Mouse (Mus musculus) inflammation-experienced regulatory T-cells, adult 6 months (primary cell): Measurements from ENCODE around the gene Ilf2. TPM values are rescaled to one million over a fixed set of nuclear protein-coding genes. Genes with fewer than 3 reads are reported as not detected.

ENCODE experiments used
- ATAC-seq: one replicate; pipeline ENCODE4 v1.8.0; 2017
- polyA plus RNA-seq, 3 experiments: library from polyadenylated mRNA; unstranded; fragments of 100-300 nt; shearing (Covaris generic); gene quantifications; one replicate each; pipeline ENCODE4 v1.2.1; 2017

Gene Ilf2
- polyA plus RNA-seq, 3 experiments from 2014 or later: 107 to 118 (median 118) TPM

- ATAC-seq: no peak
These were observed 11.3 kb upstream of the Ilf2 start for GRCm38 (mm10) chr3:90464552-90465080.

GRCm38 (mm10) chr3:90465081-90465685, 10.7 kb upstream of the Ilf2 start:
- peak; percentile 14 for ATAC-seq

DNA sequence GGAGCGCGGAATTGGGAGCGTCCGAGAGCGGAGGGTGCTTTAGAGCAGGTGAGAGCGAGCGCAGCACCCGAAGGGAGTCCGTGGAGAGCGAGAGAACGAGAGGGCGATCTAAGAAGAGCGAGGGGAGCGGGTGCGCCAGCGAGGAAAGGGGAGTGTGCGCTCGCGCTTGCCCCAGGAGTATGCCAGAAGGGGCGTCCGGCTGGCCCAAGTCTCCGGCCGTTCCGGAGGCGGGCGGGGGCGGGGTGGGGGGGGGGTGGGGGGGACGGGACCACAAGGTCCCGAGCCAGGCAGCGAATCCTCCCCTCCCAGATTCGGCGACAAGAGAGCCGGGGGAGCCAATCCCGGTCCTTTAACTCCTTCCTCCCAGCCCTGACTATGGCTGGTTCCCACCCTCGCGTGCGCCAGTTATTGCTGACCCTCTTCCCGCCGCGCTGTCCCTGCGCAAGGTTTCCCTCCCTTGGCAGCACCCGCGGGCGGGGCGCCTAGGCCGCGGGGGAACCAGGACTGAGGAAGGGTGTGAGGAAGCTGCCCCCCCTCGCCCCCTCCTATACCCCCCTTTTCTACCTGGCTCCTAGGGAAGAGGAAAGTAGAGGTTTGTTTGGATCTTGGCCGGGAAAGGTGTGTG, 10.1 kb upstream of the Ilf2 start, which contains the start of gene Npr1:
TSS of gene Npr1 (minus strand) at position 181 of the 625 bp plus-strand sequence.
- ATAC-seq: peak; percentile 32

GRCm38 (mm10) chr3:90466311-90466766, 9.6 kb upstream of the Ilf2 start:
- no peak for ATAC-seq

DNA sequence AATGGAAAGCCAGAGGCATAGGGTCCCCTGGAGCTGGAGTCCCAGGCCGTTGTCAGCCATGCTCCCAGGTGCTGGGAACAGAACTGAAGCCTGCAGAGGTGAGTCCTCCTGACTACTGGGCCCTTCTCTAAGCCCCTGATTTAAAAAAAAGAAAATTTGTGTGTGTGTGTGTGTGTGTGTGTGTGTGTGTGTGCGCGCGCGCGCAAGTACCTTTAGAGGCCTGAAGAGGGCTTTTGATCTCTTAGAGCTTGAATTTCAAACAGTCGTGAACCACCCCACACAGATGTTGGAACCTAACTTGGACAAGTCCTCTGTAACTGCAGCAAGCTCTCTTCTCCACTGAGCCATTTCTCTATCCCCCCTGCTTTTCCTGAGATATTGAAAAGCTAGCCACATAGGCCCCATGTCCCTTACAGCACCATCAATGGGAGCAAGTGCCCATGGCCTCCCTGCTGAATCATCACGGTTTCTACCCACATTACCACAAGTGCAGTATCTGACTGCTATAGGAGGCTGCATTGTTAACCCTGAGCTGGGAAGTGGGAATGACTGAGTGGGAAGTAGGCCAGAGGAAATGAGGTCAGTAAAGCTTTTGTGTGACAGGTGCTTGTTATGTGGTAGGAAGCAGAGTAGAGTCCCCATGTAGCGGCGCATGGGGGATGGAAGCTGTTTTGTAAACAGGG, 8.2 kb upstream of the Ilf2 start:
- no peak for ATAC-seq

GRCm38 (mm10) chr3:90472213-90472612, 3.7 kb upstream of the Ilf2 start:
- ATAC-seq: peak; percentile 56

GRCm38 (mm10) chr3:90475151-90475830, 635 bp upstream of the Ilf2 start:
- peak; percentile 5 for ATAC-seq

GRCm38 (mm10) chr3:90486998-90487397, 11.1 kb downstream of the Ilf2 start:
- no peak for ATAC-seq

DNA sequence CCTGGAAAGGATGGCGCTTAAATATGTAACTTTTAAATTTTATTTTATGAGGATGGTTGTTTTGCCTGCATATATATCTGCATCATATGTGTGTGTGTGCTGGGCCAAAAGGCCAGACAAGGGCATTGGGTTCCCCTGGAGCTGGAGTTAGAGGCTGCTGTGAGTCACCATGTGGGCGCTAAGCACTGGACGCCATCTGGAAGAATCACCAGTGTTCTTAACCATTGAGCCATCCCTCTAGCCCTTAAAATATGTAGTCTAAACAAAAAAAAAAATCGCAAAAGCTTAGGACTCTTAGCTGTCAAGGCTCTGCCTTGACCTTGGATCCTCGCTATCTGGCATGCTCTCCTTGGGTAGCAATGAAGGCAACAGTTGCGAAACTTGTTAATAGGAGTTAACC, 12.7 kb downstream of the Ilf2 start:
- ATAC-seq: no peak

DNA sequence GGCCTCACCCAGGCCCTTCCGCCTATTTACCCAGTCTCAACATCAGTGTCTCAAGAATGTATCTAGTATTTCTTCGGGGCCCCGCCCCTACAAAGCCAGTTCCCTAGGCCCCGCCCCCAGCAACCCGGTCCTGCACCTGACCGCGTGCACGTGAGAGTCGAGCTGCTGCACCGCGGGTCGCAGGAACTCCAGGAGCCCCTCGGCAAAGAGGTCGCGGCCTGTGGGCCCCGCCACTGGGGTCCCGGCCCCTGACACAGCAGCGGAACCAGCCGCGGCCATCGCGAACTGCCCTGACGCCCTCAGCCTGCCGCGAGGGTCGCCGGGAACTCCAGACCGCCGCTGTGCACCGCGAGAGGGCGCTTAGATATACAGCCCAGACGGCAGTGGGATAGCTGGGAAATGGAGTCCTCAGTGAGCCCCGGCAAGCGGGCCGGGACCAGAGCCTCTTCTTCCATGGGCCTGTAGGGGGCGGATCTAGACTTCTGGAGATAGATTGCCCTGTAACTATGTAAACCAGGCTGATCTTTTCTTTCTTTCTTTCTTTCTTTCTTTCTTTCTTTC, 14.8 kb downstream of the Ilf2 start, which contains the start of gene Snapin:
TSS of gene Snapin (minus strand) at position 338 of the 561 bp plus-strand sequence.
- ATAC-seq: peak; percentile 97

DNA sequence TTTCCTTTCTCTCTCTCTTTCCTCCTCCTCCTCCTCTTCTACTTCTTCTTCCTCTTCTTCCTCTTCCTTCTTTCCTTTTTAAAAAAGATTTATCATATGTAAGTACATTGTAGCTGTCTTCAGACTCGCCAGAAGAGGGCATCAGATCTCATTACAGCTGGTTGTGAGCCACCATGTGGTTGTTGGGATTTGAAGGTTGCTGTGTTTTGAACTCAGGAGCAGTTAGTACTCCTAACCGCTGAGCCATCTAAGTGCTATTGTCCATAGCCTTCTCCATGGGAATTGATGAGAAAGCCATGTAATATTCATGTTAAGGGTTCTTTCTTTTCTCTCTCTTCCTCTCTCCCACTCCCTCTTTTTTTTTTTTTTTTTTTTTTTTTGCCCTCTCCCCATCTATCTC, 15.4 kb downstream of the Ilf2 start:
- peak; percentile 31 for ATAC-seq

DNA sequence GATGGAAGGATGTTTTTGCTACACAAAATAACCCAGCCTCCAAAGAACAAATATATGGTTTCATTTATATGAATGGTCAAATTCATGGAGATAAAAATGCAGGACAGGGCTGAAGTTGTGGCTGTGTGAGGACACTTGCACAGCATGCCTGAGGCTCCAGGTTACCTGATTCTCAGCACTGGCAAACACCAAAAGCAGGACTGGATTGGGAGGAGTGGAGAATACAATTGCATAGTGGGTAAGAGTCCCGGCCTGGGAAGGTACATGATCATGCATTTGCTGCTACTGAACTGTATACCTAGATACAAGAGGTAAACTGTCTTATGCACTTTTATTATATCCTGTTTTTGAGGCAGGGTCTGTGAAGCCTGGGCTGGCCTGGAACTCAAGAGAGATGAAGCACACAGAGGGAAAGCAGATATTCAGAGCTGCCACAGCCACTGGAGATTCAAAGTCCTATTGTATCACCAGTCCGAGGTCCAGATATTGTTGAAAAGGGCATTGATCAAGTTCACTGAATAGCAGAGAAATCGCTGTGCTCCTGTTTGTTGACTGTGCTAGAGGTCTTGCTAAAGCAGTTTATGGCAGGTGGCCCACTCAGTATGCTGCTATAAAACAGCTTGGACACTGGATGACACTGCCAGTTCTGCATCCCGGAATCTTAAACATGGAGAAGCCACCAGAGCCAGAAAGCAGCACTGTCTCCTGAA, 18.1 kb downstream of the Ilf2 start:
- no peak for ATAC-seq

GRCm38 (mm10) chr3:90495850-90496525, 20.1 kb downstream of the Ilf2 start:
- no peak for ATAC-seq

DNA sequence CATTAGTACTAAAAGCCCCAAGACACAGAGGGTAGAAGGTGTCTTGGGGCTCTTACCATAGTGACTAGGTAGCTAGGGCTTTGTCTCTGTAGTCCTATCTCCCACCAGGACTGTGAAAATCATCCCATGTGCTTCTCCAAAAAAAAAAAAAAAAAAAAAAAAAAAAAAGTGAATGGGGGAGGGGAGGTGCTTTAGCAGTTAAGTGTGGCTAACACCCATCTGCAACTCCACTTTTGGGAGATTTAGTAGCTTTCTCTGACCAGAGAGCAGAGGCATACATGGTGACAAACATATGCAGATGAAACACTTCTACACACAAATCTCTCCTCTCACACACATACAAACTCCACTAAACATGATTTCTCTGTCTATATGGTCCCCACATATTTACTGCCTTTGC, 21.7 kb downstream of the Ilf2 start:
- ATAC-seq: no peak

- no peak for ATAC-seq
These were observed 27.5 kb downstream of the Ilf2 start for GRCm38 (mm10) chr3:90503444-90503843.

GRCm38 (mm10) chr3:90505216-90505615, 29.3 kb downstream of the Ilf2 start:
- ATAC-seq: no peak

GRCm38 (mm10) chr3:90506362-90506761, 30.4 kb downstream of the Ilf2 start:
- ATAC-seq: no peak

DNA sequence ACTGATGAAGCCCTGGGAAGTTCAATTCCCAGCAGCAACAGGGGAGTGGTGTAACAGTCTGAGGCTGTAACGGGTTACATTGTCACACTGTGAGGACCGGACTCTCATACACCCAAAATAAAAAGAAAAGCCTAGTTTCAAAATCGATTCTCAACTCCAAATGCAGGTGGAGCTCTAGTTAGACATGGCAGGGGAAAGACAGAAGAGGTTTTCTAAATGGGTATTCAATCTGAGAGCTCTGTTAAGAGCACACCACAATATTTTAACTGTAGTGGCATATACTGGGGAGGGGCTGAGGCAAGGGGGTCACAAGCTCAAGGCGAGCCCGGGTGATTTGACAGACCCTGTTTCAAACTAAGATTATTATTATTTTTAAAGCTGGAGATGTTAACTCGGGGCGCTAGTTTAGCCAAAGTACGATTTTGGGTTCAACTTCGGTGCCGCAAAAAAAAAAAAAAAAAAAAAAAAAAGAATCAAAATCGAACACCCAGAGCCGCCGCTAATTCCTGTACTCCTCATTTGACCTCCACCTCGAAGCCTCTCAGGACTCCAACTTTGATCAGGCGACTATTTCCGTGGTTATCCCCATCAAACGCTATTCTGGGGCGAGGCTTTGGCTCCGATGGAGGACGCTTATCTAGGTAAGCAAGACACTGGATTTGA, 32.5 kb downstream of the Ilf2 start:
- ATAC-seq: no peak

GRCm38 (mm10) chr3:90508950-90509746, 33.2 kb downstream of the Ilf2 start, which contains the start of gene Chtop:
Gene Chtop, minus strand, starts transcription at chr3:90509498.
- peak; percentile 88 for ATAC-seq

DNA sequence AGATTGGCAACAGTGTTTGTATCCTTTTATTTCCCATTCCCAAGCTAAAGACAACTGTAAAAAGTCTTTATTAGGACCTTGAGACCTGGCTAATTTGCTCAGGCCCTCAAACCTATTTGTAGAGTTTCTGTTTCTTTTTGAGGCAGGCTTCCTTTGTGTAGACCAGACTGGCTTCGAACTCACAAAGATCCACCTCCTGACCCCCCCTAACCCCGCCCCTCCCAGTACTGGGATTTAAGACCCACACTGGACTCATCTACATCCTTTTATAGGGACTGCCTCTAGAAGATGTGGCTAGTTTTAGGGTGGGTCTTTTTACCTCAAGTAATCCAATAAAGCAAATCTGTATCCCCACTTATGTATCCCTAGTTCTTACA, 33.8 kb downstream of the Ilf2 start:
- ATAC-seq: peak; percentile 23
